Mouse (Mus musculus): ENCODE measurements around the gene Pin1rt1. TPM values are rescaled to one million over a fixed set of nuclear protein-coding genes. Genes with fewer than 3 reads are reported as not detected.

Gene Pin1rt1
- total and polyA plus RNA-seq, 3 experiments, result not detected

- H3K9me3 ChIP-seq (replicated peaks; ENCODE audit: low read length), result no peaks in the 10 kb centered on the region
- dilution Hi-C loops (cut with MboI; ENCODE audit: extremely low pct_ligation_motif_present, extremely low pct_unique_long_range_greater_than_20kb, low sequenced_read_pairs), result no loop called here
- TF ChIP-seq ETS1 (conservative IDR thresholded peaks at IDR 0.05; ENCODE audit: low read depth, low read length) (no peak), UBTF (IDR thresholded peaks at IDR 0.05; ENCODE audit: low read depth, low read length) (no peak), SMC3 (IDR thresholded peaks at IDR 0.05; ENCODE audit: low read depth, low read length) (no peak), SIN3A (IDR thresholded peaks at IDR 0.05; ENCODE audit: low read length) (no peak)
- no peak overlapping the region for H3K27ac ChIP-seq (ENCODE audit: insufficient read depth, low read depth)
- H3K4me2 ChIP-seq (ENCODE audit: insufficient read depth, low read depth, poor library complexity, severe bottlenecking), result no peak overlapping the region
- no peaks in the 10 kb centered on the region for H3K36me3 ChIP-seq (replicated peaks in 1 of 2; ENCODE audit: control insufficient read depth in 1 of 2, insufficient read depth in 1 of 2, low read length in 1 of 2)
- H3K27me3 ChIP-seq (replicated peaks), result no peaks in the 10 kb centered on the region
- DNase-seq (ENCODE audit: extremely low read depth), result no peak
- H3K79me2 ChIP-seq (replicated peaks; ENCODE audit: control insufficient read depth, extremely low read depth, insufficient read depth, poor library complexity, severe bottlenecking), result no peaks in the 10 kb centered on the region
- H3K4me3 ChIP-seq (replicated peaks in 1 of 3; ENCODE audit: low read depth in 2 of 3, low read length in 2 of 3, poor library complexity in 1 of 3), result no peak overlapping the region
- no peak overlapping the region for H3K9ac ChIP-seq (ENCODE audit: insufficient read depth, low read depth)
- no peaks in the 10 kb centered on the region for H3K4me1 ChIP-seq (ENCODE audit: control insufficient read depth in 1 of 2, insufficient read depth in 2 of 2)
- in situ Hi-C loops (cut with MboI; ENCODE audit: low pct_ligation_motif_present, low pct_unique_long_range_greater_than_20kb, low sequenced_read_pairs), result no loop called here
Measured at GRCm38 (mm10) chr2:104703158-104703557, 13.0 kb downstream of the Pin1rt1 start.

- dilution Hi-C loops (cut with MboI; ENCODE audit: extremely low pct_ligation_motif_present, extremely low pct_unique_long_range_greater_than_20kb, low sequenced_read_pairs), result no loop called here
- in situ Hi-C loops (cut with MboI; ENCODE audit: low pct_ligation_motif_present, low pct_unique_long_range_greater_than_20kb, low sequenced_read_pairs), result no loop called here
- H3K36me3 ChIP-seq (replicated peaks in 1 of 2; ENCODE audit: control insufficient read depth in 1 of 2, insufficient read depth in 1 of 2, low read length in 1 of 2), result no peaks in the 10 kb centered on the region
- H3K9me3 ChIP-seq (replicated peaks; ENCODE audit: low read length), result no peaks in the 10 kb centered on the region
- H3K27me3 ChIP-seq (replicated peaks), result no peaks in the 10 kb centered on the region
- DNase-seq (ENCODE audit: extremely low read depth), result no peak
- no peak overlapping the region for H3K9ac ChIP-seq (ENCODE audit: insufficient read depth, low read depth)
- H3K27ac ChIP-seq (ENCODE audit: insufficient read depth, low read depth), result no peak overlapping the region
- no peak for TF ChIP-seq EP300 (IDR thresholded peaks at IDR 0.05; ENCODE audit: low read length)
- TF ChIP-seq ZMIZ1 (IDR thresholded peaks at IDR 0.05; ENCODE audit: low read depth, low read length), result no peak
- TF ChIP-seq HCFC1 (IDR thresholded peaks at IDR 0.05; ENCODE audit: low read depth, low read length), result no peak
- TF ChIP-seq USF2 (conservative IDR thresholded peaks at IDR 0.05; ENCODE audit: low read depth, low read length), result no peak
- no peak for TF ChIP-seq JUN (IDR thresholded peaks at IDR 0.05; ENCODE audit: insufficient read depth, low read depth, low read length)
- no peak for TF ChIP-seq CHD2 (IDR thresholded peaks at IDR 0.05; ENCODE audit: low read length)
- H3K4me3 ChIP-seq (replicated peaks in 1 of 3; ENCODE audit: low read depth in 2 of 3, low read length in 2 of 3, poor library complexity in 1 of 3), result no peak overlapping the region
- H3K79me2 ChIP-seq (replicated peaks; ENCODE audit: control insufficient read depth, extremely low read depth, insufficient read depth, poor library complexity, severe bottlenecking), result no peaks in the 10 kb centered on the region
- H3K4me1 ChIP-seq (ENCODE audit: control insufficient read depth in 1 of 2, insufficient read depth in 2 of 2), result no peaks in the 10 kb centered on the region
- H3K4me2 ChIP-seq (ENCODE audit: insufficient read depth, low read depth, poor library complexity, severe bottlenecking), result no peak overlapping the region
Measured at GRCm38 (mm10) chr2:104699659-104700058, 16.5 kb downstream of the Pin1rt1 start.

GRCm38 (mm10) chr2:104692551-104692950 lies 23.6 kb downstream of the Pin1rt1 start:
- Histone ChIP-seq H3K9me3 (replicated peaks; ENCODE audit: low read length) (no peaks in the 10 kb centered on the region), H3K4me3 (replicated peaks in 1 of 3; ENCODE audit: low read depth in 2 of 3, low read length in 2 of 3, poor library complexity in 1 of 3) (no peak overlapping the region), H3K36me3 (replicated peaks in 1 of 2; ENCODE audit: control insufficient read depth in 1 of 2, insufficient read depth in 1 of 2, low read length in 1 of 2) (no peaks in the 10 kb centered on the region), H3K27ac (ENCODE audit: insufficient read depth, low read depth) (no peak overlapping the region), H3K27me3 (replicated peaks) (no peaks in the 10 kb centered on the region), H3K4me2 (ENCODE audit: insufficient read depth, low read depth, poor library complexity, severe bottlenecking) (no peak overlapping the region), H3K79me2 (replicated peaks; ENCODE audit: control insufficient read depth, extremely low read depth, insufficient read depth, poor library complexity, severe bottlenecking) (no peaks in the 10 kb centered on the region), H3K9ac (ENCODE audit: insufficient read depth, low read depth) (no peak overlapping the region), H3K4me1 (ENCODE audit: control insufficient read depth in 1 of 2, insufficient read depth in 2 of 2) (peaks cover 9 to 43% of the 10 kb centered on the region in 2 experiments)
- DNase-seq (ENCODE audit: extremely low read depth), result no peak
- in situ Hi-C loops (cut with MboI; ENCODE audit: low pct_ligation_motif_present, low pct_unique_long_range_greater_than_20kb, low sequenced_read_pairs), result no loop called here
- TF ChIP-seq BHLHE40 (IDR thresholded peaks at IDR 0.05; ENCODE audit: low read depth, low read length) (no peak), POLR2A (IDR thresholded peaks at IDR 0.05; ENCODE audit: low read depth, low read length) (no peak), TBP (conservative IDR thresholded peaks at IDR 0.05; ENCODE audit: low read depth, low read length) (no peak), MAZ (IDR thresholded peaks at IDR 0.05; ENCODE audit: low read depth, low read length) (no peak), HCFC1 (IDR thresholded peaks at IDR 0.05; ENCODE audit: low read depth, low read length) (no peak), JUN (IDR thresholded peaks at IDR 0.05; ENCODE audit: insufficient read depth, low read depth, low read length) (no peak), CHD2 (IDR thresholded peaks at IDR 0.05; ENCODE audit: low read length) (no peak), MYC (IDR thresholded peaks at IDR 0.05; ENCODE audit: low read depth, low read length) (no peak), MEF2A (IDR thresholded peaks at IDR 0.05; ENCODE audit: borderline replicate concordance, low read depth, low read length) (no peak), UBTF (IDR thresholded peaks at IDR 0.05; ENCODE audit: low read depth, low read length) (no peak), ETS1 (conservative IDR thresholded peaks at IDR 0.05; ENCODE audit: low read depth, low read length) (no peak), POLR2AphosphoS2 (IDR thresholded peaks at IDR 0.05; ENCODE audit: low read depth, low read length) (no peak), ELF1 (IDR thresholded peaks at IDR 0.05; ENCODE audit: low read depth, low read length) (no peak), RAD21 (IDR thresholded peaks at IDR 0.05; ENCODE audit: low read depth, low read length) (no peak), ZNF384 (IDR thresholded peaks at IDR 0.05; ENCODE audit: low read depth, low read length) (no peak), EP300 (IDR thresholded peaks at IDR 0.05; ENCODE audit: low read length) (no peak), USF2 (conservative IDR thresholded peaks at IDR 0.05; ENCODE audit: low read depth, low read length) (no peak)
- dilution Hi-C loops (cut with MboI; ENCODE audit: extremely low pct_ligation_motif_present, extremely low pct_unique_long_range_greater_than_20kb, low sequenced_read_pairs), result no loop called here

All from CH12.LX (cell line).